Mouse (Mus musculus) macrophage (primary cell): ENCODE data around the gene Glul. TPM values are rescaled to one million over a fixed set of nuclear protein-coding genes. Genes with fewer than 3 reads are reported as not detected.

ENCODE experiments used
- H3K27ac ChIP-seq: fragments of 350-480 bp; formaldehyde crosslinking; 2 replicates; pipeline ENCODE4 v1.9.0; 2021
- H3K36me3 ChIP-seq: fragments of 350-480 bp; formaldehyde crosslinking; 2 replicates; pipeline ENCODE4 v1.9.0; 2021; ENCODE audit errors: inconsistent target
- H3K4me3 ChIP-seq: fragments of 350-480 bp; formaldehyde crosslinking; 2 replicates; pipeline ENCODE4 v1.9.0; 2021; ENCODE audit errors: inconsistent target
- H3K79me2 ChIP-seq: fragments of 350-480 bp; formaldehyde crosslinking; 2 replicates; pipeline ENCODE4 v1.9.0; 2021; ENCODE audit errors: inconsistent target
- WGBS: methylation state at CpG from one replicate; pipeline ENCODE4 v1.1.7; 2026; ENCODE audit warnings: inconsistent platforms; ENCODE audit not compliant: missing documents; 5-methylcytosine and 5-hydroxymethylcytosine counted together
- polyA plus RNA-seq: library from polyadenylated mRNA; stranded (reverse); fragments of 250-400 nt; gene quantifications from 3 replicates; pipeline ENCODE4 v1.2.4, GENCODE M21; 2018; ENCODE audit warnings: inconsistent platforms

Glul gene
- polyA plus RNA-seq, 1 experiment from 2014 or later = 381 TPM

GRCm38 (mm10) chr1:153900860-153901730 lies 1.4 kb downstream of the Glul start:
- Histone ChIP-seq H3K36me3 (peaks cover 35% of the 10 kb centered on the region), H3K4me3 (peak overlapping the region; percentile 81), H3K27ac (peak overlapping the region; percentile 34), H3K79me2 (peaks cover 31% of the 10 kb centered on the region)
- WGBS = 4% methylated on average over 25 of the region's 25 CpGs

- Histone ChIP-seq H3K79me2 (peaks cover 31% of the 10 kb centered on the region), H3K36me3 (peaks cover 55% of the 10 kb centered on the region), H3K27ac (no peak overlapping the region), H3K4me3 (no peak overlapping the region)
- WGBS = 96% methylated on average over 13 of the region's 13 CpGs
Measured at GRCm38 (mm10) chr1:153903006-153903405, 3.3 kb downstream of the Glul start.

- WGBS = 96% methylated on average over 14 of the region's 14 CpGs
- Histone ChIP-seq H3K79me2 (peaks cover 31% of the 10 kb centered on the region), H3K4me3 (no peak overlapping the region), H3K36me3 (peaks cover 63% of the 10 kb centered on the region), H3K27ac (no peak overlapping the region)
Measured at GRCm38 (mm10) chr1:153904236-153904635, 4.5 kb downstream of the Glul start.

- Histone ChIP-seq H3K36me3 (peaks cover 63% of the 10 kb centered on the region), H3K4me3 (no peak overlapping the region)
- WGBS = 95% methylated on average over 3 of the region's 3 CpGs
Measured at GRCm38 (mm10) chr1:153905884-153906283, 6.1 kb downstream of the Glul start.

GRCm38 (mm10) chr1:153908208-153908607 lies 8.5 kb downstream of the Glul start:
- H3K36me3 ChIP-seq = peaks cover 57% of the 10 kb centered on the region
- 67% methylated on average over 6 of the region's 6 CpGs for WGBS
- H3K27ac ChIP-seq = no peak overlapping the region
- H3K79me2 ChIP-seq = peaks cover 3% of the 10 kb centered on the region; the same call in 1 of the 2 replicates
- H3K4me3 ChIP-seq = no peak overlapping the region

More at GRCm38 (mm10) chr1:153905884-153906283, 6.1 kb downstream of the Glul start:
- Histone ChIP-seq H3K27ac (no peak overlapping the region), H3K79me2 (peaks cover 26% of the 10 kb centered on the region)

- 92% methylated on average over 4 of the region's 4 CpGs for WGBS
- no peaks in the 10 kb centered on the region for H3K79me2 ChIP-seq
- H3K27ac ChIP-seq = no peak overlapping the region
- no peak overlapping the region for H3K4me3 ChIP-seq
- H3K36me3 ChIP-seq = peaks cover 51% of the 10 kb centered on the region
Measured at GRCm38 (mm10) chr1:153908741-153909140, 9.0 kb downstream of the Glul start.

GRCm38 (mm10) chr1:153909213-153909962 lies 9.6 kb downstream of the Glul start:
- WGBS = 50% methylated on average over 10 of the region's 10 CpGs
- Histone ChIP-seq H3K79me2 (no peaks in the 10 kb centered on the region), H3K27ac (0 out of 2 replicates have a peak overlapping the region, but pooled peaks have one; percentile 41), H3K4me3 (no peak overlapping the region), H3K36me3 (peaks cover 45% of the 10 kb centered on the region)

GRCm38 (mm10) chr1:153909963-153910291 lies 10.2 kb downstream of the Glul start:
- Histone ChIP-seq H3K79me2 (no peaks in the 10 kb centered on the region), H3K36me3 (peaks cover 40% of the 10 kb centered on the region), H3K27ac (peak overlapping the region; percentile 41), H3K4me3 (no peak overlapping the region)
- WGBS = 55% methylated on average over 9 of the region's 9 CpGs

- peak overlapping the region; percentile 41 for H3K27ac ChIP-seq
- H3K36me3 ChIP-seq = peaks cover 35% of the 10 kb centered on the region
- H3K79me2 ChIP-seq = no peaks in the 10 kb centered on the region
- no peak overlapping the region for H3K4me3 ChIP-seq
- WGBS = 27% methylated on average over 5 of the region's 5 CpGs
Measured at GRCm38 (mm10) chr1:153910423-153910822, 10.7 kb downstream of the Glul start.

- H3K27ac ChIP-seq = no peak overlapping the region
- H3K79me2 ChIP-seq = no peaks in the 10 kb centered on the region
- WGBS = 93% methylated on average over 6 of the region's 6 CpGs
- no peak overlapping the region for H3K4me3 ChIP-seq
- H3K36me3 ChIP-seq = peaks cover 25% of the 10 kb centered on the region
Measured at GRCm38 (mm10) chr1:153911276-153911795, 11.6 kb downstream of the Glul start.

- Histone ChIP-seq H3K27ac (0 out of 2 replicates have a peak overlapping the region, but pooled peaks have one; percentile 19), H3K36me3 (0 out of 2 replicates have a peak, but pooled peaks cover under 1% of the 10 kb centered on the region), H3K79me2 (no peaks in the 10 kb centered on the region), H3K4me3 (no peak overlapping the region)
- 48% methylated on average over 3 of the region's 3 CpGs for WGBS
Measured at GRCm38 (mm10) chr1:153913869-153914268, 14.1 kb downstream of the Glul start.

GRCm38 (mm10) chr1:153918521-153919206 lies 18.9 kb downstream of the Glul start:
- Histone ChIP-seq H3K36me3 (no peaks in the 10 kb centered on the region), H3K79me2 (no peaks in the 10 kb centered on the region), H3K27ac (no peak overlapping the region), H3K4me3 (no peak overlapping the region)
- 88% methylated on average over 2 of the region's 3 CpGs for WGBS

GRCm38 (mm10) chr1:153921642-153922041 lies 21.9 kb downstream of the Glul start:
- H3K79me2 ChIP-seq = no peaks in the 10 kb centered on the region
- WGBS = 82% methylated on average over 3 of the region's 3 CpGs
- no peak overlapping the region for H3K27ac ChIP-seq
- no peaks in the 10 kb centered on the region for H3K36me3 ChIP-seq
- no peak overlapping the region for H3K4me3 ChIP-seq

- 69% methylated on average over 5 of the region's 5 CpGs for WGBS
- Histone ChIP-seq H3K36me3 (no peaks in the 10 kb centered on the region), H3K79me2 (no peaks in the 10 kb centered on the region), H3K4me3 (no peak overlapping the region), H3K27ac (no peak overlapping the region)
Measured at GRCm38 (mm10) chr1:153922571-153923021, 22.9 kb downstream of the Glul start.
